Mouse (Mus musculus): Measurements from ENCODE around the gene Mtrr. TPM values are rescaled to one million over a fixed set of nuclear protein-coding genes. Genes with fewer than 3 reads are reported as not detected.

Mtrr gene
- total RNA-seq (2023) = 20.9 TPM

DNA sequence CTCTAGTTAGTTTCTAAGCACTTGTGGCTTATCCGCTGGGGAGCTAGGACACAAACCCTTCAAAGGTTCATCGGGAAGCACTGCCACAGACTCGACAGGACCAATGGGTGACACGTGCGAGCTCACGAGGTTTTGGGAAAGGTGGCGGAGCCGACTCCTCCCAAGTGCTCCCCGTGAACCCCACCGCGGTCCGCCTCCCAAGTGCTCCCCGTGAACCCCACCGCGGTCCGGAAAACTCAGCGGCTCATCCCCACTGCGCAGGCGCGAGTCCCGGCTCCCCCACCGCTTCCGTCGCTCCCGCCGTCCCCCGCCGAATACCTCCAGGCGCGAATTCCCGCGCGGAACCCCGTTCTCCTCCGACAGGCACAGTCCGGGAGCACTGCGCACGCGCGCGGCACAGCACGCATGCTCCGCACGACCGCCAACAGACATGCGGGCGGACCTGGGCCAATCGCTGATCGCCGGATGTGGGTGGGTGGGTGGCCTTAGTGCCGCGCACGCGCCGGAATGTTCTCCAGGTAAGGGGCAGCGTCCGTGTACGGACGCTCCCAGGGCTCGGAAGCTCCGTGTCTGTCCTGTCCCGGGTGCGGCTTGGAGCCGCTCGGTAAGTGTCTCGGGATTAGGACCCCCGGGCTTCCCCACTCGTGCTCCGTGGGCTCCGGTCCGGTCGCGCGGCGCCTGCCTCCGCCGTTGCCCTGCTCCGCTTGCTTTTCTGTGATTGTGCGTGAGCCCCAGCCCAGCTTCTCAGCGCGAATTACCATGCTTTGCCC lies at the start of gene Mtrr, which contains the start of gene Fastkd3:
TSS of gene Mtrr (minus strand) at position 403 of the 770 bp plus-strand sequence.
TSS of gene Fastkd3 (plus strand) at position 488 of the 770 bp plus-strand sequence.

DNA sequence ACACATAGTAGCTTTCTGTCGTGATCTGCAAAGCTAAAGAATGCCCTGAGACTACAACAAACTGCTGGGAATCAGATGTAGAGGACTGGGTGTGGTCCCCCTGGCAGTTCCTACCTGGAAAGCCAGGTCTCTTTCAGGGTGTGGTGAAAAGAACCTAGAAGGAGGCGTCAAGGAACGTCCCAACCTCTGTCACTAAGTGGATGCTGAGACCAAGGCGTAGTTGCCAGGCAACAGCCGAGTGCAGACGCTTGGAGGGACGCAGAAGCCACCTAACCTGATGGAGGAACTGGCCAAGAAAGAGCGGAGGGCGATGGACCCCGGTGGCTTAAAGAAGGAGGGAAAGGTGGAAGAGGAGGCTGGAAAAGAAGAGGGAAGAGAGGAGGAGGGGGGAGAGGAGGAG lies 15.2 kb upstream of the Mtrr start, which contains the start of gene 1700001L19Rik:
TSS of gene 1700001L19Rik (plus strand) at position 223 of the 400 bp plus-strand sequence.

Other genes with a start within 250 kb of the Mtrr start
- 7.5 TPM for gene Fastkd3, start 85 bp upstream of the Mtrr start, total RNA-seq (2023)
- not detected for gene 1700001L19Rik, start 15.3 kb upstream of the Mtrr start, total RNA-seq (2023)

Measured in CD4-positive naive resting alpha-beta T cell, adult 76 days (primary cell).